Mouse (Mus musculus): ENCODE data around the gene Lmtk3.

Gene Lmtk3

GRCm38 (mm10) chr7:45808471-45808870, 24.9 kb downstream of the Lmtk3 start:
- in situ Hi-C loops (cut with MboI, MseI) = no loop called here

- in situ Hi-C loops (cut with MboI, MseI) = no loop called here
These were observed 25.9 kb downstream of the Lmtk3 start for GRCm38 (mm10) chr7:45809276-45810075.

- in situ Hi-C loops (cut with MboI, MseI) = no loop called here
These were observed 29.4 kb downstream of the Lmtk3 start for GRCm38 (mm10) chr7:45812921-45813320.

GRCm38 (mm10) chr7:45813787-45814779, 30.5 kb downstream of the Lmtk3 start, which contains the start of gene Cyth2:
TSS of gene Cyth2 (minus strand) at chr7:45814581.
- in situ Hi-C loops (cut with MboI, MseI) = no loop called here

- in situ Hi-C loops (cut with MboI, MseI) = no loop called here
These were observed 31.3 kb downstream of the Lmtk3 start for GRCm38 (mm10) chr7:45814841-45815240.

GRCm38 (mm10) chr7:45815323-45815983, 31.9 kb downstream of the Lmtk3 start:
- in situ Hi-C loops (cut with MboI, MseI) = no loop called here

GRCm38 (mm10) chr7:45815984-45816351, 32.4 kb downstream of the Lmtk3 start:
- in situ Hi-C loops (cut with MboI, MseI) = no loop called here

- in situ Hi-C loops (cut with MboI, MseI) = no loop called here
These were observed 36.3 kb downstream of the Lmtk3 start for GRCm38 (mm10) chr7:45819843-45820242.

GRCm38 (mm10) chr7:45820913-45821312, 37.4 kb downstream of the Lmtk3 start:
- in situ Hi-C loops (cut with MboI, MseI) = no loop called here

- in situ Hi-C loops (cut with MboI, MseI) = no loop called here
These were observed 41.1 kb downstream of the Lmtk3 start, which contains the start of gene Kcnj14 for GRCm38 (mm10) chr7:45824598-45824997. TSS of gene Kcnj14 (minus strand) at chr7:45824782.

- in situ Hi-C loops (cut with MboI, MseI) = no loop called here
These were observed 43.1 kb downstream of the Lmtk3 start for GRCm38 (mm10) chr7:45826631-45827030.

GRCm38 (mm10) chr7:45830427-45831127, 47.0 kb downstream of the Lmtk3 start, which contains the start of gene Grwd1:
TSS of gene Grwd1 (minus strand) at chr7:45830944.
- in situ Hi-C loops (cut with MboI, MseI) = no loop called here

GRCm38 (mm10) chr7:45831128-45831525, 47.6 kb downstream of the Lmtk3 start:
- in situ Hi-C loops (cut with MboI, MseI) = no loop called here

GRCm38 (mm10) chr7:45832428-45832827, 48.9 kb downstream of the Lmtk3 start:
- in situ Hi-C loops (cut with MboI, MseI) = no loop called here

GRCm38 (mm10) chr7:45833148-45833790, 49.7 kb downstream of the Lmtk3 start:
- in situ Hi-C loops (cut with MboI, MseI) = no loop called here

- in situ Hi-C loops (cut with MboI, MseI) = no loop called here
These were observed 50.4 kb downstream of the Lmtk3 start for GRCm38 (mm10) chr7:45833924-45834323.

- in situ Hi-C loops (cut with MboI, MseI) = no loop called here
These were observed 59.6 kb downstream of the Lmtk3 start for GRCm38 (mm10) chr7:45842950-45843744.

- in situ Hi-C loops (cut with MboI, MseI) = no loop called here
These were observed 65.0 kb downstream of the Lmtk3 start for GRCm38 (mm10) chr7:45848447-45849027.

- in situ Hi-C loops (cut with MboI, MseI) = no loop called here
These were observed 67.1 kb downstream of the Lmtk3 start for GRCm38 (mm10) chr7:45850661-45851060.

Data from T-helper 1 cell (primary cell).